Mouse (Mus musculus): ENCODE measurements around the gene Ccdc162. TPM values are rescaled to one million over a fixed set of nuclear protein-coding genes. Genes with fewer than 3 reads are reported as not detected.

The Ccdc162 gene
- polyA plus RNA-seq, 1 experiment from 2014 or later, result 0.36 TPM

- Histone ChIP-seq H3K4me1 (ENCODE audit: insufficient read depth, low read length) (peaks cover 9% of the 10 kb centered on the region), H3K27ac (ENCODE audit: low read length) (no peak overlapping the region), H3K27me3 (ENCODE audit: insufficient read depth, low read length) (no peaks in the 10 kb centered on the region), H3K4me3 (ENCODE audit: low read length) (no peak overlapping the region), H3K36me3 (ENCODE audit: insufficient read depth, low read length) (peaks cover 9% of the 10 kb centered on the region), H3K4me2 (replicated peaks; ENCODE audit: low read depth, low read length) (no peak overlapping the region), H3K9ac (replicated peaks; ENCODE audit: low read length) (no peak overlapping the region), H3K9me3 (ENCODE audit: low read length) (no peaks in the 10 kb centered on the region)
- WGBS, result 86% methylated on average over 6 of the region's 6 CpGs
- ATAC-seq (ENCODE audit: low FRiP score, low TSS enrichment), result no peak
Observed at GRCm38 (mm10) chr10:41542057-41542456, 174.4 kb downstream of the Ccdc162 start.

- no peak for ATAC-seq (ENCODE audit: low FRiP score, low TSS enrichment)
- Histone ChIP-seq H3K36me3 (ENCODE audit: insufficient read depth, low read length) (peaks cover 28% of the 10 kb centered on the region), H3K4me1 (ENCODE audit: insufficient read depth, low read length) (no peaks in the 10 kb centered on the region)
Observed at GRCm38 (mm10) chr10:41538986-41539385, 177.4 kb downstream of the Ccdc162 start.

GRCm38 (mm10) chr10:41537983-41538330 lies 178.5 kb downstream of the Ccdc162 start:
- WGBS, result 94% methylated on average over 3 of the region's 3 CpGs
- no peak for ATAC-seq (ENCODE audit: low FRiP score, low TSS enrichment)
- no peaks in the 10 kb centered on the region for H3K27me3 ChIP-seq (ENCODE audit: insufficient read depth, low read length)
- no peak overlapping the region for H3K27ac ChIP-seq (ENCODE audit: low read length)
- H3K4me3 ChIP-seq (ENCODE audit: low read length), result no peak overlapping the region
- H3K9ac ChIP-seq (replicated peaks; ENCODE audit: low read length), result no peak overlapping the region
- no peaks in the 10 kb centered on the region for H3K9me3 ChIP-seq (ENCODE audit: low read length)
- H3K4me1 ChIP-seq (ENCODE audit: insufficient read depth, low read length), result no peaks in the 10 kb centered on the region
- no peak overlapping the region for H3K4me2 ChIP-seq (replicated peaks; ENCODE audit: low read depth, low read length)
- H3K36me3 ChIP-seq (ENCODE audit: insufficient read depth, low read length), result peaks cover 35% of the 10 kb centered on the region

More at GRCm38 (mm10) chr10:41538986-41539385, 177.4 kb downstream of the Ccdc162 start:
- Histone ChIP-seq H3K4me2 (replicated peaks; ENCODE audit: low read depth, low read length) (no peak overlapping the region), H3K27ac (ENCODE audit: low read length) (no peak overlapping the region), H3K9ac (replicated peaks; ENCODE audit: low read length) (no peak overlapping the region), H3K9me3 (ENCODE audit: low read length) (no peaks in the 10 kb centered on the region), H3K27me3 (ENCODE audit: insufficient read depth, low read length) (no peaks in the 10 kb centered on the region), H3K4me3 (ENCODE audit: low read length) (no peak overlapping the region)
- 92% methylated on average over 4 of the region's 4 CpGs for WGBS

- Histone ChIP-seq H3K27me3 (ENCODE audit: insufficient read depth, low read length) (no peaks in the 10 kb centered on the region), H3K9ac (replicated peaks; ENCODE audit: low read length) (no peak overlapping the region), H3K4me2 (replicated peaks; ENCODE audit: low read depth, low read length) (no peak overlapping the region), H3K4me3 (ENCODE audit: low read length) (no peak overlapping the region), H3K27ac (ENCODE audit: low read length) (no peak overlapping the region), H3K9me3 (ENCODE audit: low read length) (no peaks in the 10 kb centered on the region), H3K36me3 (ENCODE audit: insufficient read depth, low read length) (peaks cover 40% of the 10 kb centered on the region), H3K4me1 (ENCODE audit: insufficient read depth, low read length) (no peaks in the 10 kb centered on the region)
- no peak for ATAC-seq (ENCODE audit: low FRiP score, low TSS enrichment)
- WGBS, result 97% methylated on average over 4 of the region's 4 CpGs
Observed at GRCm38 (mm10) chr10:41537226-41537982, 179.0 kb downstream of the Ccdc162 start.

GRCm38 (mm10) chr10:41536714-41537113 lies 179.7 kb downstream of the Ccdc162 start:
- 81% methylated on average over 1 of the region's 1 CpGs for WGBS

GRCm38 (mm10) chr10:41535991-41536390 lies 180.4 kb downstream of the Ccdc162 start:
- no peak overlapping the region for H3K4me2 ChIP-seq (replicated peaks; ENCODE audit: low read depth, low read length)
- H3K9ac ChIP-seq (replicated peaks; ENCODE audit: low read length), result no peak overlapping the region
- H3K4me1 ChIP-seq (ENCODE audit: insufficient read depth, low read length), result no peaks in the 10 kb centered on the region
- no peak for ATAC-seq (ENCODE audit: low FRiP score, low TSS enrichment)
- peaks cover 47% of the 10 kb centered on the region for H3K36me3 ChIP-seq (ENCODE audit: insufficient read depth, low read length)
- H3K27me3 ChIP-seq (ENCODE audit: insufficient read depth, low read length), result no peaks in the 10 kb centered on the region
- WGBS, result 96% methylated on average over 2 of the region's 2 CpGs
- H3K27ac ChIP-seq (ENCODE audit: low read length), result no peak overlapping the region
- no peak overlapping the region for H3K4me3 ChIP-seq (ENCODE audit: low read length)
- H3K9me3 ChIP-seq (ENCODE audit: low read length), result no peaks in the 10 kb centered on the region

More at GRCm38 (mm10) chr10:41536714-41537113, 179.7 kb downstream of the Ccdc162 start:
- H3K4me2 ChIP-seq (replicated peaks; ENCODE audit: low read depth, low read length), result no peak overlapping the region
- H3K27me3 ChIP-seq (ENCODE audit: insufficient read depth, low read length), result no peaks in the 10 kb centered on the region
- H3K36me3 ChIP-seq (ENCODE audit: insufficient read depth, low read length), result peaks cover 42% of the 10 kb centered on the region
- no peaks in the 10 kb centered on the region for H3K4me1 ChIP-seq (ENCODE audit: insufficient read depth, low read length)
- no peaks in the 10 kb centered on the region for H3K9me3 ChIP-seq (ENCODE audit: low read length)
- no peak for ATAC-seq (ENCODE audit: low FRiP score, low TSS enrichment)
- H3K27ac ChIP-seq (ENCODE audit: low read length), result no peak overlapping the region
- H3K4me3 ChIP-seq (ENCODE audit: low read length), result no peak overlapping the region
- H3K9ac ChIP-seq (replicated peaks; ENCODE audit: low read length), result no peak overlapping the region

- H3K27ac ChIP-seq (ENCODE audit: low read length), result no peak overlapping the region
- H3K4me3 ChIP-seq (ENCODE audit: low read length), result no peak overlapping the region
- no peak overlapping the region for H3K4me2 ChIP-seq (replicated peaks; ENCODE audit: low read depth, low read length)
- no peaks in the 10 kb centered on the region for H3K4me1 ChIP-seq (ENCODE audit: insufficient read depth, low read length)
- H3K9ac ChIP-seq (replicated peaks; ENCODE audit: low read length), result no peak overlapping the region
- WGBS, result 91% methylated on average over 5 of the region's 5 CpGs
- H3K27me3 ChIP-seq (ENCODE audit: insufficient read depth, low read length), result no peaks in the 10 kb centered on the region
- no peaks in the 10 kb centered on the region for H3K9me3 ChIP-seq (ENCODE audit: low read length)
- ATAC-seq (ENCODE audit: low FRiP score, low TSS enrichment), result no peak
- H3K36me3 ChIP-seq (ENCODE audit: insufficient read depth, low read length), result peaks cover 52% of the 10 kb centered on the region
Observed at GRCm38 (mm10) chr10:41529972-41530371, 186.5 kb downstream of the Ccdc162 start.

GRCm38 (mm10) chr10:41525696-41526095 lies 190.7 kb downstream of the Ccdc162 start:
- no peak for ATAC-seq (ENCODE audit: low FRiP score, low TSS enrichment)
- Histone ChIP-seq H3K4me2 (replicated peaks; ENCODE audit: low read depth, low read length) (no peak overlapping the region), H3K27ac (ENCODE audit: low read length) (no peak overlapping the region), H3K36me3 (ENCODE audit: insufficient read depth, low read length) (peaks cover 28% of the 10 kb centered on the region; the same call in 1 of the 2 replicates), H3K27me3 (ENCODE audit: insufficient read depth, low read length) (no peaks in the 10 kb centered on the region), H3K4me1 (ENCODE audit: insufficient read depth, low read length) (peaks cover 25% of the 10 kb centered on the region), H3K9ac (replicated peaks; ENCODE audit: low read length) (no peak overlapping the region), H3K4me3 (ENCODE audit: low read length) (no peak overlapping the region), H3K9me3 (ENCODE audit: low read length) (no peaks in the 10 kb centered on the region)
- WGBS, result 79% methylated on average over 1 of the region's 1 CpGs

- Histone ChIP-seq H3K4me3 (ENCODE audit: low read length) (no peak overlapping the region), H3K9ac (replicated peaks; ENCODE audit: low read length) (no peak overlapping the region), H3K27ac (ENCODE audit: low read length) (no peak overlapping the region), H3K4me2 (replicated peaks; ENCODE audit: low read depth, low read length) (no peak overlapping the region), H3K36me3 (ENCODE audit: insufficient read depth, low read length) (peaks cover 23% of the 10 kb centered on the region; the same call in 1 of the 2 replicates), H3K9me3 (ENCODE audit: low read length) (no peaks in the 10 kb centered on the region), H3K4me1 (ENCODE audit: insufficient read depth, low read length) (peaks cover 25% of the 10 kb centered on the region), H3K27me3 (ENCODE audit: insufficient read depth, low read length) (no peaks in the 10 kb centered on the region)
- no peak for ATAC-seq (ENCODE audit: low FRiP score, low TSS enrichment)
- WGBS, result 76% methylated on average over 3 of the region's 3 CpGs
Observed at GRCm38 (mm10) chr10:41523386-41523785, 193.0 kb downstream of the Ccdc162 start.

- Histone ChIP-seq H3K4me3 (ENCODE audit: low read length) (peak overlapping the region; percentile 88), H3K9ac (replicated peaks; ENCODE audit: low read length) (peak overlapping the region; percentile 98), H3K4me1 (ENCODE audit: insufficient read depth, low read length) (peaks cover 25% of the 10 kb centered on the region), H3K27ac (ENCODE audit: low read length) (no peak overlapping the region), H3K4me2 (replicated peaks; ENCODE audit: low read depth, low read length) (peak overlapping the region; percentile 70), H3K27me3 (ENCODE audit: insufficient read depth, low read length) (no peaks in the 10 kb centered on the region), H3K36me3 (ENCODE audit: insufficient read depth, low read length) (peaks cover 8% of the 10 kb centered on the region; the same call in 1 of the 2 replicates), H3K9me3 (ENCODE audit: low read length) (no peaks in the 10 kb centered on the region)
- WGBS, result under 1% methylated on average over 5 of the region's 5 CpGs
- no peak for ATAC-seq (ENCODE audit: low FRiP score, low TSS enrichment)
Observed at GRCm38 (mm10) chr10:41520410-41520673, 196.1 kb downstream of the Ccdc162 start.
